Mouse (Mus musculus) heart, embryonic 13.5 days (tissue): ENCODE data around the gene Apoh. TPM values are rescaled to one million over a fixed set of nuclear protein-coding genes. Genes with fewer than 3 reads are reported as not detected.

Experiments used
- polyA plus RNA-seq: library from polyadenylated mRNA; unstranded; fragments of >200 nt; fragmentation: Nextera tagmentation; extraction: Ambion mirVana; gene quantifications from 2 replicates; pipeline ENCODE4 v1.2.1, GENCODE M21; 2015

The Apoh gene
- polyA plus RNA-seq, 1 experiment from 2014 or later: 1.4 TPM

Other genes with a start within 250 kb of the Apoh start
- gene Prkca, start 574 bp downstream of the Apoh start, polyA plus RNA-seq: 12.0 and 12.9 TPM in 2 replicates
- gene Cep112, start 81.8 kb downstream of the Apoh start, polyA plus RNA-seq: 6.6 and 6.9 TPM in 2 replicates